Mouse (Mus musculus) midbrain, embryonic 15.5 days (tissue): Measurements from ENCODE around the gene Atp11b. TPM values are rescaled to one million over a fixed set of nuclear protein-coding genes. Genes with fewer than 3 reads are reported as not detected.

Experiments used
- ATAC-seq: fragments of 200-750 bp; cut with Nextera tagmentation; replicated peaks from 2 replicates; pipeline ENCODE4 v1.8.0; 2017; ENCODE audit warnings: moderate TSS enrichment
- H3K27ac ChIP-seq: fragments of 300-500 bp; sonication (generic); 2 replicates; pipeline ENCODE4 v1.5.1; 2015; ENCODE audit warnings: mild to moderate bottlenecking, inconsistent platforms
- H3K27me3 ChIP-seq: fragments of 300-500 bp; sonication (generic); replicated peaks from 2 replicates; pipeline ENCODE4 v1.6.1; 2015; ENCODE audit warnings: inconsistent platforms
- H3K36me3 ChIP-seq: fragments of 300-500 bp; sonication (generic); replicated peaks from 2 replicates; pipeline ENCODE4 v1.6.1; 2015; ENCODE audit warnings: inconsistent platforms
- H3K4me1 ChIP-seq: fragments of 300-500 bp; sonication (generic); 2 replicates; pipeline ENCODE4 v1.6.1; 2015; ENCODE audit warnings: inconsistent platforms
- H3K4me2 ChIP-seq: fragments of 300-500 bp; sonication (generic); 2 replicates; pipeline ENCODE4 v1.6.1; 2015; ENCODE audit warnings: inconsistent platforms, mild to moderate bottlenecking, moderate library complexity
- H3K4me3 ChIP-seq: fragments of 300-500 bp; sonication (generic); 2 replicates; pipeline ENCODE4 v1.5.1; 2015; ENCODE audit warnings: mild to moderate bottlenecking, inconsistent platforms
- H3K9ac ChIP-seq: fragments of 300-500 bp; sonication (generic); 2 replicates; pipeline ENCODE4 v1.6.1; 2015; ENCODE audit warnings: mild to moderate bottlenecking, inconsistent platforms
- H3K9me3 ChIP-seq: fragments of 300-500 bp; sonication (generic); 2 replicates; pipeline ENCODE4 v1.6.1; 2016; ENCODE audit warnings: inconsistent platforms
- WGBS: fragments of 180-500 bp; shearing (Covaris S2); methylation state at CpG from one replicate; pipeline ENCODE4 v1.1.7; 2015; ENCODE audit warnings: mixed read lengths; 5-methylcytosine and 5-hydroxymethylcytosine counted together
- polyA plus RNA-seq: library from polyadenylated mRNA; unstranded; fragments of >200 nt; fragmentation: Nextera tagmentation; extraction: Ambion mirVana; gene quantifications from 2 replicates; pipeline ENCODE4 v1.2.1, GENCODE M21; 2015

Gene Atp11b
- polyA plus RNA-seq, 1 experiment from 2014 or later = 38.8 TPM

DNA sequence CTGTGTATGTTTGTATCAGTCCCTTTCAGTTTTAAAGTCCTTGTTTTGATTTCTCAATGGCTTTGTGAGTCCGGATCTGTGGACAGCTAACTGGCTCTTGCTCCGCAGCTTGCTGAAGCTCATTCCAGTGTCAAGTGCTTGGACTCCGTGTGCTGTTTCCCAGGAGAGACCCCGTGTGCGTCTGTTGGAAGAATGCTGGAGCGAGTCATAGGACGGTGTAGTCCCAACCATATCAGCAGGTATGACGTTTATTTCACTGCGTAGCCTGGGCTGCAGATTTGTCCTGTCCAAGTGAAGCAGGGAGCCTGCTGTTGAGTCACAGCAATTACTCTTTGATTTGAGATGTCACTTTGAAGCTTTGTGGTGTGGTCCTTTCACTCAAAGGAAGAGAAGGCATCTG lies 95.4 kb downstream of the Atp11b start:
- Histone ChIP-seq H3K27ac (no peak overlapping the region), H3K4me1 (no peaks in the 10 kb centered on the region), H3K9ac (no peak overlapping the region), H3K27me3 (no peaks in the 10 kb centered on the region), H3K36me3 (0 out of 2 replicates have a peak, but pooled peaks cover 6% of the 10 kb centered on the region), H3K9me3 (no peaks in the 10 kb centered on the region), H3K4me3 (no peak overlapping the region), H3K4me2 (no peak overlapping the region)
- ATAC-seq = no peak
- 88% methylated on average over 9 of the region's 9 CpGs for WGBS

DNA sequence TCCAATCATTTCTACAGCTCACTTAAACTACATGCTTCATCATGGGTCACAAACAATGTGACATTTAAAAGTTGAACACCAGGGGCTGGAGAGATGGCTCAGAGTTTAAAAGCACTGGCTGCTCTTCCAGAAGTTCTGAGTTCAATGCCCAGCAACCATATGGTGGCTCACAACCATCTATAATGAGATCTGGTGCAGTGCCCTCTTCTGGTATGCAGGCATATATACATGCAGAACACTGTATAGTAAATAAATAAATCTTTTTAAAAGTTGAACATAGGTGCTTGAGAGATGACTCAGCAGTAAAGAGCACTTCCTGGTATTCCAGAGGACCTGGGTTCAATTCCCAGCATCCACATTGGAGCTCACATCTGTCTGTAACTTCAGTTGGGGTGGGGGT lies 129.4 kb downstream of the Atp11b start:
- Histone ChIP-seq H3K36me3 (no peaks in the 10 kb centered on the region), H3K27me3 (no peaks in the 10 kb centered on the region), H3K4me1 (no peaks in the 10 kb centered on the region), H3K9ac (no peak overlapping the region), H3K4me3 (no peak overlapping the region), H3K4me2 (no peak overlapping the region), H3K27ac (no peak overlapping the region), H3K9me3 (no peaks in the 10 kb centered on the region)
- no peak for ATAC-seq

DNA sequence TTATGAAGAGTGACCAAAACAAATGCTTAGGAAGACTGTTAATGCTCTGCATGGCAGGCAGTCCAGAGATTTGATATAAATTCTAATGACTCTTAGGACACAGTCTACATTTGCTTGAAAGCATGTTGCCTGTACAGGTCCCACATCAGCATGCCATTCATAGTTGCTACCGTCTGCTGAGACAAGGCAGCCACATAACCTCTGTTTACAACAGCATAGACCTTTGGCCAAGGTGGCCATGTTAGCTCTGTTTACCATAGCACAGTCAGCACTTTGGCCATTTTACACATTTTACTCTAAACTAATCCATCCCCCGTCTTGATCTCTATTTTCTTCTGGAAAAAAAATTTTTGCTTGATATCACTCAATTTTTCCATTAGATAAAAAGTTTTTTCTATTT lies 135.6 kb downstream of the Atp11b start:
- WGBS = 98% methylated on average over 2 of the region's 2 CpGs
- no peaks in the 10 kb centered on the region for H3K9me3 ChIP-seq
- no peaks in the 10 kb centered on the region for H3K27me3 ChIP-seq
- 0 out of 2 replicates have a peak, but pooled peaks cover 6% of the 10 kb centered on the region for H3K36me3 ChIP-seq
- H3K4me2 ChIP-seq = no peak overlapping the region
- no peaks in the 10 kb centered on the region for H3K4me1 ChIP-seq
- no peak overlapping the region for H3K27ac ChIP-seq
- no peak overlapping the region for H3K9ac ChIP-seq
- no peak overlapping the region for H3K4me3 ChIP-seq
- no peak for ATAC-seq

DNA sequence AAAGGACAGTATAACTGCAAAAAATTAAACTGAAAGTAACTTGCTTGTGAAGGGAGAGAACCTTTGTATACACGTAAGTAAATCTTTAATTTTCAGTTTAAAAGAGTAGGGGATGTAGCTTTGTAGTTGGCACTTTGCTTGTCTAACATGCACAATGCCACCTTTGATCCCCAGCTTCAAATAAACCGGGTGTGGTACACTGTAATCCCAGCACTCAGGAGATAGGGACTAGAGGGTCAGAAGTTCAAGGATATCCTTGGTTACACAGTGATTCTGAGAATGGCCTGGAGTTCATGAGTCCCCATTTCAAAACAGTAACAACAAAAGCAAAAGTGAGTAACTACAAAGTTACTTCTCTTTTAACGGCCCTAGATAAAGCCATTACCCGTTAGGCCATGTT lies 137.2 kb downstream of the Atp11b start:
- Histone ChIP-seq H3K36me3 (0 out of 2 replicates have a peak, but pooled peaks cover 6% of the 10 kb centered on the region), H3K9me3 (no peaks in the 10 kb centered on the region), H3K9ac (no peak overlapping the region), H3K27me3 (no peaks in the 10 kb centered on the region), H3K4me2 (no peak overlapping the region), H3K4me3 (no peak overlapping the region), H3K4me1 (no peaks in the 10 kb centered on the region), H3K27ac (no peak overlapping the region)
- 91% methylated on average over 4 of the region's 4 CpGs for WGBS
- no peak for ATAC-seq

GRCm38 (mm10) chr3:35893156-35893555 lies 139.2 kb downstream of the Atp11b start:
- Histone ChIP-seq H3K4me3 (no peak overlapping the region), H3K27ac (no peak overlapping the region), H3K9me3 (no peaks in the 10 kb centered on the region), H3K4me1 (no peaks in the 10 kb centered on the region), H3K27me3 (no peaks in the 10 kb centered on the region), H3K9ac (no peak overlapping the region), H3K36me3 (0 out of 2 replicates have a peak, but pooled peaks cover 8% of the 10 kb centered on the region), H3K4me2 (no peak overlapping the region)
- no peak for ATAC-seq
- WGBS = 83% methylated on average over 5 of the region's 5 CpGs

- Histone ChIP-seq H3K4me1 (no peaks in the 10 kb centered on the region), H3K9me3 (no peaks in the 10 kb centered on the region), H3K4me3 (no peak overlapping the region), H3K4me2 (no peak overlapping the region), H3K27ac (no peak overlapping the region), H3K9ac (no peak overlapping the region), H3K27me3 (no peaks in the 10 kb centered on the region), H3K36me3 (0 out of 2 replicates have a peak, but pooled peaks cover 5% of the 10 kb centered on the region)
- 98% methylated on average over 2 of the region's 2 CpGs for WGBS
- ATAC-seq = no peak
These were observed 144.0 kb downstream of the Atp11b start for GRCm38 (mm10) chr3:35897900-35898299.

GRCm38 (mm10) chr3:35899109-35899508 lies 145.2 kb downstream of the Atp11b start:
- H3K4me3 ChIP-seq = no peak overlapping the region
- H3K27me3 ChIP-seq = no peaks in the 10 kb centered on the region
- no peaks in the 10 kb centered on the region for H3K4me1 ChIP-seq
- no peak for ATAC-seq
- 95% methylated on average over 3 of the region's 3 CpGs for WGBS
- H3K27ac ChIP-seq = no peak overlapping the region
- no peak overlapping the region for H3K9ac ChIP-seq
- 0 out of 2 replicates have a peak, but pooled peaks cover 7% of the 10 kb centered on the region for H3K36me3 ChIP-seq
- H3K4me2 ChIP-seq = no peak overlapping the region
- H3K9me3 ChIP-seq = no peaks in the 10 kb centered on the region

- no peak overlapping the region for H3K4me2 ChIP-seq
- no peaks in the 10 kb centered on the region for H3K27me3 ChIP-seq
- no peak for ATAC-seq
- no peak overlapping the region for H3K9ac ChIP-seq
- 0 out of 2 replicates have a peak, but pooled peaks cover 10% of the 10 kb centered on the region for H3K36me3 ChIP-seq
- no peaks in the 10 kb centered on the region for H3K9me3 ChIP-seq
- H3K4me1 ChIP-seq = no peaks in the 10 kb centered on the region
- 78% methylated on average over 5 of the region's 5 CpGs for WGBS
- H3K4me3 ChIP-seq = no peak overlapping the region
- H3K27ac ChIP-seq = no peak overlapping the region
These were observed 146.8 kb downstream of the Atp11b start for GRCm38 (mm10) chr3:35900555-35901204.

Other genes with a start within 250 kb of the Atp11b start
- 99.5 and 107 TPM in 2 replicates for gene Dcun1d1, start 183.3 kb downstream of the Atp11b start, polyA plus RNA-seq
- gene Mccc1, start 246.6 kb downstream of the Atp11b start, polyA plus RNA-seq = 29.8 and 31.5 TPM in 2 replicates